ENCODE assay signal across 15 mouse cellular contexts in the genomic region with DNA sequence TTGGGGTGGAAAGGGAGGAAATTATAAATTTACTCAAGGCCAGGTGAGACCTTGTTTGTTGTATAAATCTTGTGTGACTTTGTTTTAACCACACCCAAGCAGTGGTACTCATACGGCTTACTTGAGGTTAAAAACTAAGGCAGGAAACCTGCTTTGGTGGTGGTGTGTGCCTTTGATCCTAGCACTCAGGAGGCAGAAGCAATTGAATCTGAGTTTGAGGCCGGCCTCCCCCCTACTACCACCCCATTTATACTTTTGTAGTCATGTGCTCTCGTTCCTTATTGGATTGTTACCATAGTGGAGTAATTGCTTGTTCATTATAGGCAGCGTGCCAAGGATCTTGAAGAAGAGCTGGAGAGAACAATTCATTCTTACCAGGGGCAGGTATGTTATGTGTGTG.
"Had no signal": no experiment of that assay in that cellular context is flagged by ENCODE, and none has a peak within 500 bp of the region (broad histone marks: within the 10 kb centered on the region; RNA-seq: fewer than 3 reads in every experiment).

No protein-coding gene starts in this region.

- H3K27ac ChIP-seq: left cerebral cortex, adult 2 months; limb, embryonic 10.5 days; liver, embryonic 15.5 days; midbrain, embryonic 10.5 days; neural tube, embryonic 13.5 days had no signal

- H3K9ac ChIP-seq: liver, embryonic 15.5 days; neural tube, embryonic 13.5 days had no signal

- H3K27me3 ChIP-seq: liver, embryonic 15.5 days; neural tube, embryonic 13.5 days had no signal

- H3K4me1 ChIP-seq: limb, embryonic 10.5 days; liver, embryonic 15.5 days; midbrain, embryonic 10.5 days; neural tube, embryonic 13.5 days had no signal

- H3K4me2 ChIP-seq: liver, embryonic 11.5 days; liver, embryonic 15.5 days; neural tube, embryonic 13.5 days had no signal

- DNase-seq: kidney, adult 2 months; kidney, postnatal 25 days; lung, adult 2 months; lung, postnatal 14 days; midbrain, embryonic 14.5 days; right cerebral cortex, postnatal 14 days; thymus, postnatal 25 days had no signal

- ATAC-seq: intestine, embryonic 16.5 days had no signal

- H3K9me3 ChIP-seq: limb, embryonic 10.5 days; liver, embryonic 15.5 days; midbrain, embryonic 10.5 days; neural tube, embryonic 13.5 days had no signal

- H3K4me3 ChIP-seq: left cerebral cortex, adult 2 months; limb, embryonic 10.5 days; liver, embryonic 15.5 days; midbrain, embryonic 10.5 days; myocyte; neural tube, embryonic 13.5 days had no signal
